Mouse (Mus musculus) right cerebral cortex, adult 18-20 months (tissue): Measurements from ENCODE around the gene Olfr518.

Source experiments
- DNase-seq: peaks from one replicate; pipeline ENCODE4 v3.0.0; 2022; ENCODE audit warnings: mixed read lengths

Gene Olfr518

DNA sequence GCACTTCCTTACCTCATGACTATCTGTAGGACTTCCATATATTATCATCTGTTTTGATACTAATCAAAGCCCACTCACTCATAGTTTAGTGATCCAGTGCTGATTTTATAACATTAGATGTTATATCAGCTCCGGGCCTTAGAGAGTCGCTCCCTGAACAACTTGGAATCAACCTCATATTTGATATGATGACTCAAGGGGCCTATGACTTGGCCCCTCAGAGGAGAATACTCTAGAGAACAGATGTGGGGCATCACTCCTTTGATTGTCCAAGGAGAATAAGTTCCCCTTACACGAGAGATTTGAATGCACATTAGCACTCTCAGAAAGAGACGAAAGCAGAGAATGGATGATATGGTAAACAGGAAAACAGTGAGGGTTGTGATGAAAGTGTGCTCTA lies at the start of gene Olfr518:
Gene Olfr518, minus strand, starts transcription at position 101 of the 400 bp plus-strand sequence.
- no peak for DNase-seq

- peak; percentile 95 for DNase-seq
These were observed 49.3 kb upstream of the Olfr518 start, which contains the start of gene Eif3f for GRCm38 (mm10) chr7:108933794-108934731. TSS of gene Eif3f (plus strand) at chr7:108934417.

- no peak for DNase-seq
These were observed 45.1 kb upstream of the Olfr518 start, which contains the start of gene Nlrp10 for GRCm38 (mm10) chr7:108929726-108930393. TSS of gene Nlrp10 (minus strand) at chr7:108930178.

DNA sequence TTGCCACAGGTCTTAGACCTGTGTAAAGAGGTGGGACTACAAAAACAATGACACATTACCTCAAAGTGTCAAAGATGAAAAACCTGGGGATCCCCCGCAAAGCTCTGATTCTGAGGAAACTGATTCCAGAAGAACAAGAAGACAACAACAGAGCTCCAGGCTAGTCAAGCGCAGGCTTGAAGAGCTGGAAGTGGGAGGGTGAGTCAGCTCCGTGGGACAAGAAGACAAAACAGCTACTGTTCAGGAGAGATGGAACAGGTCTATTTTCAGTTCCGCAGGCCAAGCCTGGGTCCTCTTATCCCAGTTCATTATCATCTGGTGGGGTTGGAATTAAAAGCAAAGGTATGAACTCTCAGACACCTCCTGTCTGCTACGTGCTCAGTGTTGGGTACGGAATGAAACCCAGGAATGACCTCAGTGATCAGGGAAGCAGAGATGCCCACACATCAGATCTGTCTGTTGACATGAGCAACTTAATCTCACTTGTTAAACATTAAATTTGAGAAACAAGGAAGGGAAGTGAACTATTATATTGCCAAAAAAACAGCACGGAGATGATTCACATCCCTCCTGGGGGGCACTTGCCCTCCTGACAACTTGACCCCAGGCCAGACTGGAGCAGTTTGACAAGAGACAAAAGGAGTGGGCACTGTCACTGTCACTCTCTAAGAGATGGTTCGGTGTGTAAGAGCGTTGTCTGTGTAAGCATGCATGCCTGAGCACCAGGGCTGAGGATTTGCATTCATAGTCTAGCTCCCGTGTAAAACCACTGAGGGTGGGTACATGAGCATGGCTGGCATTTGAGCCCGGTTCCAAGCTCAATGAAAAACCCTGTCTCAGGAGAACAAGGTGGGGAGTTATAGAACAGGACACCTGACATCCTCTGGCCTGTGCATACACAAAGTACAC lies 43.7 kb upstream of the Olfr518 start:
- DNase-seq, result peak; percentile 64

DNA sequence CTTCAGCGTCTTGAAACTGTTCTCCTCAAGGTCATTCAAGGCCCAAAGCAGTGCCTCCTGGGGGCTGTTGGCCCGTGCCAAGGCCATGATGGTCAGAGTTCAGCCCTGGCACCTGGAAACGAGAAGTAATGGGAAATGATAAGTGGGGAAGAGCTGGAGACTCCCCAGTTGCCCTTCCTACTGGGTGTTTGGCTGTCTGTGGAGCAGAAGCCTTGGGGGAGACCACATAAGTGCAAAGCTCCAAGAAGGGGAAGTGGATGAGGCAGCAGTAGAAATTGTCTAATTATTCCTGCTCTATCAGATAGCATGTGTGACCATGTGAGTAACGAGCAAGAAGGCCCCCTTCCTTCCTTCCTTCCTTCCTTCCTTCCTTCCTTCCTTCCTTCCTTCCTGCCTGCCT lies 42.2 kb upstream of the Olfr518 start:
- DNase-seq, result no peak

DNA sequence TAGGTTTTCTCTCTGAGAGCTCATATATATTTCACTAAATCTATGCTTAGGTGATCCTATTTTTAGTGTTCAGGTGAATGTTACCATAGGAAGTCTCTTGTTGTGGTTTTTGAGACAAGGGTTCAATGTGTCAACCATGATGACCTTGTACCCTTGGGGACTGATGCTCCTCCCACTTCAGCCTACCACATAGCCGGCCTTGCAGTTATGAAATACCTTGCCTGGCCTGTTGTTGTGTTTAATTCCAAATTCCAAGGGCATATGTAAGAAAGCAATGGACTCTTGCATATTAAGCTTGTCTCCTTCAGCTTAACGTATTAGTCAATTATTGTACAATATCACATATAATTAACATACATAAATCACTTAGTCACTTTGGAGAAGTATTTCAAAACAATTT lies 19.2 kb upstream of the Olfr518 start:
- DNase-seq, result no peak

GRCm38 (mm10) chr7:108894320-108894719 lies 9.5 kb upstream of the Olfr518 start, which contains the start of gene Olfr519:
TSS of gene Olfr519 (minus strand) at chr7:108894420.
- no peak for DNase-seq

DNA sequence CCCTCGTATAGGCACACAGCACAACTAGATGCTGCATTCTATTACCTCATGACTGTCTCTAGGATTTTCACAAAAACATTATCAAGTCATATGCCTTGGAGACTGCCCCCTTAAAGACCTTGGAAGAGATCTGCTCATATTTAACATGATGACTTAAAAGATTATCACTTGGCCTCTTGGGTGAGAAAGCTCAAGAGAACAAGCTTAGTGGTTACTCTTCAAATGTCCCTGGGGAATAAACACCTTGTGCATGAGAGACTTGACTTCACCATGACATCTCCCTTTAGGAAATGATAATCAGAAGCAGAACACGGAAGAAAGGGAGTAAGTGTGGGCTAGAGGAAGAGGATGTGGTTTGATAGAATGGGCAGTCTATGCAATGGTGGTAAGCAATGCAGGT lies 12.5 kb downstream of the Olfr518 start, which contains the start of gene Olfr517:
Gene Olfr517, minus strand, starts transcription at position 101 of the 400 bp plus-strand sequence.
- DNase-seq, result no peak

DNA sequence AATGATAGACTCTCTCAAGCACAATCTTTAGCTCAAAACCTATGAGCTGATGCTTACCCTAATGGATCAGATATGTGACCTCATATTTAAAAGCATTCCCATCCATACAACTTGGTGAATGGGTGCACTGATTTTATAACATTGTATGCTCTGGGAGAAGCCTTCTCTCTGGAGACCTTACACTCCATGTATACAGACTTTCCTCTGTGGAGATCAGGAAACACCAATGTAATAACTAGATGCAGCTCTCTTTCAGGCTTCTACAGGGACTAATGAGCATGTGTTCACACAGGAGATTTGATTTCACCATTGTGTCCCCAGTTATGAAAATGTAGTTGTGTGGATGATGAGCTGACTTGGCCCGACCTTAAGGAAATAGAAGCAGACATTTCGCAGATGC lies 34.4 kb downstream of the Olfr518 start, which contains the start of gene Olfr516:
Gene Olfr516, minus strand, starts transcription at position 101 of the 400 bp plus-strand sequence.
- DNase-seq, result no peak
